In genomic region chr17:8858636-8859421, GRCm38 (mm10) we compare ENCODE assay signal across 8 mouse cellular contexts.
DNase-seq lines count a peak whose midpoint lies in the region; ATAC-seq and TF ChIP-seq lines count a peak whose summit lies in the region.

No protein-coding gene starts in this region.

- no peak for TF ChIP-seq CTCF in gastrocnemius, adult 2 months (IDR thresholded peaks at IDR 0.05)

- ATAC-seq in neural tube, embryonic 13.5 days (ENCODE audit: low read depth), result no peak
- no peak for ATAC-seq in intestine, embryonic 15.5 days

- H3K27ac ChIP-seq in gastrocnemius, adult 2 months, result peak overlapping the region; percentile 20
- peak overlapping the region; percentile 38; the same call in 1 of the 2 replicates for H3K27ac ChIP-seq in neural tube, embryonic 13.5 days (replicated peaks)
- no peak overlapping the region for H3K27ac ChIP-seq in intestine, embryonic 15.5 days

- no peak overlapping the region for H3K9ac ChIP-seq in neural tube, embryonic 13.5 days
- H3K9ac ChIP-seq in intestine, embryonic 15.5 days, result no peak overlapping the region

- no peak overlapping the region for H3K4me2 ChIP-seq in neural tube, embryonic 13.5 days
- no peak overlapping the region; the same call in 1 of the 2 replicates for H3K4me2 ChIP-seq in intestine, embryonic 15.5 days (replicated peaks)

- no peaks in the 10 kb centered on the region for H3K36me3 ChIP-seq in neural tube, embryonic 13.5 days
- no peaks in the 10 kb centered on the region for H3K36me3 ChIP-seq in intestine, embryonic 15.5 days

- intact Hi-C loops in gastrocnemius, adult 2 months (cut with DNase I), result no loop called here
- intact Hi-C loops in gastrocnemius, postnatal 36 days (cut with DNase I), result loop anchor here (5.0 kb wide), 1 partner anchor 52 kb away; no protein-coding TSS in a partner anchor

- DNase-seq in gastrocnemius, adult 2 months, result peak; percentile 46
- DNase-seq in gastrocnemius, postnatal 36 days, result no peak
- DNase-seq in neural tube, embryonic 10.5 days (ENCODE audit: extremely low spot score, low spot score), result no peak
- peak; percentile 34 to 95 for DNase-seq in left cerebral cortex, adult 8-10 months (ENCODE audit: low spot score in 2 of 2)
- DNase-seq in skeletal muscle tissue, adult 2 months (ENCODE audit: low read depth, low spot score), result peak; percentile 34
- DNase-seq in adrenal gland, postnatal 25 days, result no peak

- H3K4me1 ChIP-seq in neural tube, embryonic 13.5 days (replicated peaks), result peaks cover 35% of the 10 kb centered on the region
- peaks cover 9% of the 10 kb centered on the region; the same call in 1 of the 2 replicates for H3K4me1 ChIP-seq in intestine, embryonic 15.5 days (replicated peaks)

- H3K4me3 ChIP-seq in gastrocnemius, adult 2 months, result peak overlapping the region; percentile 62
- no peak overlapping the region for H3K4me3 ChIP-seq in neural tube, embryonic 13.5 days
- no peak overlapping the region for H3K4me3 ChIP-seq in intestine, embryonic 15.5 days (replicated peaks)

- H3K9me3 ChIP-seq in neural tube, embryonic 13.5 days, result no peaks in the 10 kb centered on the region
- H3K9me3 ChIP-seq in intestine, embryonic 15.5 days, result no peaks in the 10 kb centered on the region

- no peaks in the 10 kb centered on the region for H3K27me3 ChIP-seq in neural tube, embryonic 13.5 days
- no peaks in the 10 kb centered on the region for H3K27me3 ChIP-seq in intestine, embryonic 15.5 days (replicated peaks)

- 74% methylated on average over 23 of the region's 23 CpGs for WGBS in neural tube, embryonic 13.5 days
- 68% methylated on average over 23 of the region's 23 CpGs for WGBS in intestine, embryonic 15.5 days

Comparison
In these comparisons a context has a peak if more than half of its experiments do, and no peak if none do; other contexts are left out.
1. DNase-seq: peak in gastrocnemius, adult 2 months (single experiment), left cerebral cortex, adult 8-10 months (2 of 2) and skeletal muscle tissue, adult 2 months (single experiment); none in gastrocnemius, postnatal 36 days (0 of 2), neural tube, embryonic 10.5 days (single experiment) and adrenal gland, postnatal 25 days (single experiment).